Mouse (Mus musculus): Measurements from ENCODE around the gene Kif6. TPM values are rescaled to one million over a fixed set of nuclear protein-coding genes. Genes with fewer than 3 reads are reported as not detected.

Kif6 gene
- 1.6 and 1.7 TPM in 2 replicates for polyA plus RNA-seq (2012; rRNA removed)

- TF ChIP-seq POLR2A (IDR thresholded peaks at IDR 0.05; ENCODE audit: borderline replicate concordance, insufficient read depth, low read length) (peak; percentile 41; the same call in 1 of the 2 replicates), CTCF (IDR thresholded peaks at IDR 0.05; ENCODE audit: borderline replicate concordance, insufficient read depth, low read depth, low read length) (no peak)
- 1% methylated on average over 27 of the region's 27 CpGs for WGBS
- no peaks in the 10 kb centered on the region for H3K4me1 ChIP-seq (ENCODE audit: control insufficient read depth, insufficient read depth, low read length)
- no peak within 1 kb of the TSS for H3K27ac ChIP-seq (ENCODE audit: insufficient read depth, low read length)
- peak within 1 kb of the TSS; percentile 86 for H3K4me3 ChIP-seq (replicated peaks; ENCODE audit: insufficient read depth, low read depth, low read length)
- peak; percentile 82 to 84 for DNase-seq
- H3K27me3 ChIP-seq (ENCODE audit: control insufficient read depth, insufficient read depth, low read length): no peaks in the 10 kb centered on the region
Measured at GRCm38 (mm10) chr17:49614577-49615235, at the start of gene Kif6. Kif6 (plus strand) TSS chr17:49615136.

GRCm38 (mm10) chr17:49568717-49569116 lies 46.2 kb upstream of the Kif6 start:
- no peak for DNase-seq
- H3K4me1 ChIP-seq (ENCODE audit: control insufficient read depth, insufficient read depth, low read length): no peaks in the 10 kb centered on the region
- no peak overlapping the region for H3K27ac ChIP-seq (ENCODE audit: insufficient read depth, low read length)
- no peak overlapping the region for H3K4me3 ChIP-seq (replicated peaks; ENCODE audit: insufficient read depth, low read depth, low read length)
- WGBS: 82% methylated on average over 8 of the region's 8 CpGs
- no peaks in the 10 kb centered on the region for H3K27me3 ChIP-seq (ENCODE audit: control insufficient read depth, insufficient read depth, low read length)
- no peak for TF ChIP-seq CTCF (IDR thresholded peaks at IDR 0.05; ENCODE audit: borderline replicate concordance, insufficient read depth, low read depth, low read length)
- TF ChIP-seq POLR2A (IDR thresholded peaks at IDR 0.05; ENCODE audit: borderline replicate concordance, insufficient read depth, low read length): no peak

DNA sequence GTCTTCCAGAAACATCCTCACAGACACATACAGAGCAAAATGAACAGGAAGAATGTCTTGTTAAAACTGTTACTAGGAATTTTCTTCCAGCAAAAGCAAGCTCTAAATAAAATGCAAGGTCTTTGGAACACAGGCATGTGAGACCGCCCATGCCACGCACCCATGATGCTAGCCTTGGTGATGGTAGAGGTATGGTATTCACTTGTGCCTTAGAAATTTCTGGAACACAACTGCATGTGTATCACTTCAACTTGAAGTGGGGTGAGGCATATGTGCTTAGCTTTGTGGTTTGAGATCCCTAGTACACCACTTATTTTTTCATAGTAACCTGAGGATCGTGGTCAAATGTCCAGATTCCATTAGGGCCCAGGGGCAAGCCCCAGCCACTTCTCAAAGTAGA lies 37.6 kb upstream of the Kif6 start:
- Histone ChIP-seq H3K27me3 (ENCODE audit: control insufficient read depth, insufficient read depth, low read length) (no peaks in the 10 kb centered on the region), H3K4me1 (ENCODE audit: control insufficient read depth, insufficient read depth, low read length) (no peaks in the 10 kb centered on the region), H3K4me3 (replicated peaks; ENCODE audit: insufficient read depth, low read depth, low read length) (no peak overlapping the region), H3K27ac (ENCODE audit: insufficient read depth, low read length) (no peak overlapping the region)
- 100% methylated on average over 3 of the region's 3 CpGs for WGBS
- TF ChIP-seq CTCF (IDR thresholded peaks at IDR 0.05; ENCODE audit: borderline replicate concordance, insufficient read depth, low read depth, low read length) (no peak), POLR2A (IDR thresholded peaks at IDR 0.05; ENCODE audit: borderline replicate concordance, insufficient read depth, low read length) (no peak)
- DNase-seq: no peak

DNA sequence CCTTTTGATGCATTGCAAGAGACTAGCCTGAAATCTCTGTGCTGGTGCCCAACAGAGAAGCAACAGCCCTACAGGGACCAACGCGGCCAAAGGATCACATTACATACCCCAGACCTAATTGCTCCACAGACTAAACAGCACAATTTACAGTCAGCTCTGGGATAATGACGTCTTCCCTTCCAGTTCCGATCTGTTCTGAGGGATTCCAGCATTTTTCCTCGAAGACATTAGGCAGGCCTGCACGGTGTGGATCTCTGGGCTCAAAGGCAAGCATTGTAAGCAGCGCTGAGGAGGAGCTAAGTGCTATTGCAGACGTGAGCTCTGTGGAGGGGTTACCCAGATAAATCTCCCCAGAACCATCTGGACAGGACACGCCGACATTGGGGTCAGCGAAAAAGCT lies 32.5 kb upstream of the Kif6 start:
- no peaks in the 10 kb centered on the region for H3K4me1 ChIP-seq (ENCODE audit: control insufficient read depth, insufficient read depth, low read length)
- H3K27me3 ChIP-seq (ENCODE audit: control insufficient read depth, insufficient read depth, low read length): no peaks in the 10 kb centered on the region
- WGBS: 85% methylated on average over 11 of the region's 11 CpGs
- TF ChIP-seq CTCF (IDR thresholded peaks at IDR 0.05; ENCODE audit: borderline replicate concordance, insufficient read depth, low read depth, low read length): no peak
- TF ChIP-seq POLR2A (IDR thresholded peaks at IDR 0.05; ENCODE audit: borderline replicate concordance, insufficient read depth, low read length): no peak
- no peak overlapping the region for H3K4me3 ChIP-seq (replicated peaks; ENCODE audit: insufficient read depth, low read depth, low read length)
- no peak overlapping the region for H3K27ac ChIP-seq (ENCODE audit: insufficient read depth, low read length)
- no peak for DNase-seq

- DNase-seq: peak in 1 of 2 experiments; percentile 19
- no peak overlapping the region for H3K4me3 ChIP-seq (replicated peaks; ENCODE audit: insufficient read depth, low read depth, low read length)
- H3K4me1 ChIP-seq (ENCODE audit: control insufficient read depth, insufficient read depth, low read length): no peaks in the 10 kb centered on the region
- no peaks in the 10 kb centered on the region for H3K27me3 ChIP-seq (ENCODE audit: control insufficient read depth, insufficient read depth, low read length)
- peak overlapping the region; percentile 15; the same call in 1 of the 2 replicates for H3K27ac ChIP-seq (ENCODE audit: insufficient read depth, low read length)
- TF ChIP-seq POLR2A (IDR thresholded peaks at IDR 0.05; ENCODE audit: borderline replicate concordance, insufficient read depth, low read length) (no peak), CTCF (IDR thresholded peaks at IDR 0.05; ENCODE audit: borderline replicate concordance, insufficient read depth, low read depth, low read length) (no peak)
- 46% methylated on average over 8 of the region's 8 CpGs for WGBS
Measured at GRCm38 (mm10) chr17:49590051-49590450, 24.9 kb upstream of the Kif6 start.

- DNase-seq: no peak
- H3K4me3 ChIP-seq (replicated peaks; ENCODE audit: insufficient read depth, low read depth, low read length): no peak overlapping the region
- H3K27ac ChIP-seq (ENCODE audit: insufficient read depth, low read length): no peak overlapping the region
- TF ChIP-seq POLR2A (IDR thresholded peaks at IDR 0.05; ENCODE audit: borderline replicate concordance, insufficient read depth, low read length) (no peak), CTCF (IDR thresholded peaks at IDR 0.05; ENCODE audit: borderline replicate concordance, insufficient read depth, low read depth, low read length) (no peak)
- no peaks in the 10 kb centered on the region for H3K4me1 ChIP-seq (ENCODE audit: control insufficient read depth, insufficient read depth, low read length)
- 80% methylated on average over 4 of the region's 4 CpGs for WGBS
- no peaks in the 10 kb centered on the region for H3K27me3 ChIP-seq (ENCODE audit: control insufficient read depth, insufficient read depth, low read length)
Measured at GRCm38 (mm10) chr17:49605397-49605796, 9.5 kb upstream of the Kif6 start.

- Histone ChIP-seq H3K27ac (ENCODE audit: insufficient read depth, low read length) (no peak overlapping the region), H3K4me3 (replicated peaks; ENCODE audit: insufficient read depth, low read depth, low read length) (no peak overlapping the region), H3K27me3 (ENCODE audit: control insufficient read depth, insufficient read depth, low read length) (no peaks in the 10 kb centered on the region), H3K4me1 (ENCODE audit: control insufficient read depth, insufficient read depth, low read length) (no peaks in the 10 kb centered on the region)
- TF ChIP-seq POLR2A (IDR thresholded peaks at IDR 0.05; ENCODE audit: borderline replicate concordance, insufficient read depth, low read length) (no peak), CTCF (IDR thresholded peaks at IDR 0.05; ENCODE audit: borderline replicate concordance, insufficient read depth, low read depth, low read length) (no peak)
- 54% methylated on average over 7 of the region's 7 CpGs for WGBS
- no peak for DNase-seq
Measured at GRCm38 (mm10) chr17:49607351-49608027, 7.4 kb upstream of the Kif6 start.

DNA sequence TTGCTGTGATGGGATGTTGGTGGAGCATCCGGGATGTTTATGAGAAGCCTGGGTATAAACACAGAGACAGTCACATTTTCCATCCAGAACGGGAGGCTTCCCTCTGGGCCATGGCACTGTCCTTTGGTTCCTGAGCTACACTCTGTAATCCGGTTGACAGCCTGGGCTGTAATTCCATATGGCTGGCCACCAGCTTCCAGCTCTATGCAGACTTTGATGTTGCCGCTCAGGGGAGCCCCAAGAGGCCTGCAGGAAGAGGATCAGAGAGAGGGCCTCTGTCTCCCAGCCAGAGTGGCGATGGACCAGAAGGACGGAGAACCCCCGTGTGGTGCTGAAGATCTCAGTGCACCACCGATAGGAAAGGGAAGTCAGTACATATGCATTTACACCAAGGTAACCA lies 4.6 kb upstream of the Kif6 start:
- peak; percentile 31 to 33 for DNase-seq
- Histone ChIP-seq H3K27ac (ENCODE audit: insufficient read depth, low read length) (no peak overlapping the region), H3K27me3 (ENCODE audit: control insufficient read depth, insufficient read depth, low read length) (no peaks in the 10 kb centered on the region), H3K4me3 (replicated peaks; ENCODE audit: insufficient read depth, low read depth, low read length) (no peak overlapping the region), H3K4me1 (ENCODE audit: control insufficient read depth, insufficient read depth, low read length) (no peaks in the 10 kb centered on the region)
- WGBS: 24% methylated on average over 8 of the region's 8 CpGs
- TF ChIP-seq CTCF (IDR thresholded peaks at IDR 0.05; ENCODE audit: borderline replicate concordance, insufficient read depth, low read depth, low read length) (0 out of 2 replicates have a peak, but pooled peaks have one; percentile 2), POLR2A (IDR thresholded peaks at IDR 0.05; ENCODE audit: borderline replicate concordance, insufficient read depth, low read length) (no peak)

All from cerebellum, adult 2 months (tissue).